Mouse (Mus musculus) lung, postnatal 0 days (tissue): Measurements from ENCODE around the gene Atp13a2.

ENCODE experiments used
- CTCF ChIP-seq: IDR thresholded peaks from 2 replicates; pipeline ENCODE4 v1.5.1; 2016; ENCODE audit warnings: antibody characterized with exemption, mild to moderate bottlenecking
- EP300 ChIP-seq: IDR thresholded peaks from 2 replicates; pipeline ENCODE4 v1.6.1; 2016; ENCODE audit warnings: antibody characterized with exemption, mild to moderate bottlenecking, control low read depth

DNA sequence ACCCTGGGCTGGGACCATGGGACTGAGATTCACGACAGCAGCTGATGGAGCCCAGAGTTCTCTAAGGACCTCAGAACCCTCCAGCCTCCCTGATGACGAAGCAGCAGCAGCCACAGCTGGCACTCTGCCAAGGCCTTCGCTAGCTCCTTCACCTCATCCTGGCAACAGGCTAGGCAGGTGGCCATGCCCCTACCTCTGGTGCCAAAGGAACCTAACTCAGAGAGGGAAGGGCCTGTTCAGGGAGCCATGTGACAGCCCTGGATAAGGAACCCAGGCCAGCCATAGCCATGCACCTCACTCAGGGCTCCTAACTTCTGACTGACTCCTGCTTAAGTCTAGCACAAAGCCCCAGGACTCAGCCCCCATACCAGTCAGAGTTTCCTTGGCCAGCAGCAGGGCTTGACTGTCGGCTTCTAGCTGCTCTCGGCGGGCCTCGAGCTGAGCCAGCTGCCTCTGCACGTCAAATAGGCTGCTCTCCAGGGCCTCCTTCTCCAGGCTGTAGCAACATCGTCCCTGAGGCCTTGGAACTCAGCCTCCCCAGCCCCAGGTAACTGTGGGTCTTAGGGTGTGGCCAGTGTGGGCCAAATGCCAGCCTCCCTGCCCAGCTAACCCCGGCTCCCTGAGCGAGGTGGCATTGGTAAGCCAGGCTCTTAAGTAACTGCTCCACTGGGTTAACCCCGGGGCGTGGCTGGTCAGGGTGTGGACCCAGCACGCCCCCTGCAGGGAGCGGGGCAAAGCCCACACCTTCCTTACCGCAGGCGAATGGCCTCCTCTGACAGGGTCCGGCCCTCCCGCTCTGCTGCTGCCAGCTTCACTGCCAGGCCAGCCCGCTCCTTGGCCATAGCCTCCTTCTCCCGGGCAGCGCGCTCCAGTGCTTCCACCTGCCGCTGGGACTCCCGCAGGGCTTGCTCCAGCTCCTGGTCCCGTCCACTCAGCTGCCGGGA, 47.2 kb downstream of the Atp13a2 start:
- TF ChIP-seq CTCF, result peak; percentile 49
- TF ChIP-seq EP300, result no peak
